Mouse (Mus musculus): ENCODE measurements around the gene Vmn2r121. TPM values are rescaled to one million over a fixed set of nuclear protein-coding genes. Genes with fewer than 3 reads are reported as not detected.

Vmn2r121 gene
- total RNA-seq (2021), result not detected
- long read RNA-seq, experiment 1, result 0 reads
- long read RNA-seq, experiment 2, result 0 reads

DNA sequence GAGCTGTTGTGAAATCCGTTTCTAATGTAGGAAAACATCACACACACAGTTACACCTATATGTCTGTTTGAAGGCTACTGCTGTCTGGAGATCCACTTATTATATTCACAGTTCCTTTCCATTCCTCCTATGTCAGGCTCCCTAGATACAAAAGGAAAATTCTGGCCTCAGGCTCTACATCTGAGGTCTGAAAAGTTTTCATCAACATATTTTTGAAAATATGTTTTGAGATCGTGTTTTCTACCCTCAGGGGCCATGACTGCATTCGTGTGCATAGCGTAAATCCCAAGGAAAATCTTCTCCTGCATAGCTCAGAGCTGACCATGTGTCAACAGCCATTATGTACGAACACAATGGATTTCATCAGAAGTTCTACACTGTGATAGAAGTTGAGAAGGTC is at the start of gene Vmn2r121:
TSS of gene Vmn2r121 (minus strand) at position 101 of the 400 bp plus-strand sequence.
- no peak for DNase-seq
